Mouse (Mus musculus): Measurements from ENCODE around the gene Fsd1. TPM values are rescaled to one million over a fixed set of nuclear protein-coding genes. Genes with fewer than 3 reads are reported as not detected.

Fsd1 gene
- total and polyA plus RNA-seq, 3 experiments = 0.21 TPM; not detected in 2

DNA sequence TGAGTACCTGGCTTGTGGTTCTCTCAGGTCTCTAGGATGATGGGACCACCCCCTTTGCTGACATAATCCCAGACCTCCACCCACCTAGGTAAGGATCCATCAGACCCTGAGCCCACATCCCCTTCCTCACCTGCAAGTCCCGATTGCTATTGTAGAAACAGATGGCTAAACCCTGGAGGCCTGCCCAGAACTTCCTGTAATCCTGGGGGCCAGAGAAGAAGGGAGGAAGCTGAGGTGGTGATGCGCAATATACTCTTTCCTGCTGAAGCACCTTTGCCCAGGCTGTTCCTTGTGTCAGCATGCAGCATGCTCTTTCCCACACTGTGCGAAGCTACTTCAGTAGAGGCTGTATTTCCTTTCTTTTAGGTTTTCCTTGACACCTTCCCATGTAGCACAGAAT lies 16.7 kb downstream of the Fsd1 start:
- dilution Hi-C loops (cut with MboI; ENCODE audit: extremely low pct_ligation_motif_present, extremely low pct_unique_long_range_greater_than_20kb, low sequenced_read_pairs) (no loop called here), in situ Hi-C loops (cut with MboI; ENCODE audit: low pct_ligation_motif_present, low pct_unique_long_range_greater_than_20kb, low sequenced_read_pairs) (no loop called here)
- Histone ChIP-seq H3K9me3 (replicated peaks; ENCODE audit: low read length) (peaks cover 3% of the 10 kb centered on the region), H3K9ac (ENCODE audit: insufficient read depth, low read depth) (no peak overlapping the region), H3K36me3 (replicated peaks in 1 of 2; ENCODE audit: control insufficient read depth in 1 of 2, insufficient read depth in 1 of 2, low read length in 1 of 2) (no peaks in the 10 kb centered on the region), H3K27ac (ENCODE audit: insufficient read depth, low read depth) (no peak overlapping the region), H3K79me2 (replicated peaks; ENCODE audit: control insufficient read depth, extremely low read depth, insufficient read depth, poor library complexity, severe bottlenecking) (no peaks in the 10 kb centered on the region), H3K4me2 (ENCODE audit: insufficient read depth, low read depth, poor library complexity, severe bottlenecking) (no peak overlapping the region), H3K4me3 (replicated peaks in 1 of 3; ENCODE audit: low read depth in 2 of 3, low read length in 2 of 3, poor library complexity in 1 of 3) (no peak overlapping the region), H3K4me1 (ENCODE audit: control insufficient read depth in 1 of 2, insufficient read depth in 2 of 2) (peaks cover 3 to 13% of the 10 kb centered on the region in 2 experiments), H3K27me3 (replicated peaks) (peaks cover 5% of the 10 kb centered on the region)
- no peak for DNase-seq (ENCODE audit: extremely low read depth)
- TF ChIP-seq ETS1 (conservative IDR thresholded peaks at IDR 0.05; ENCODE audit: low read depth, low read length) = no peak
- no peak for TF ChIP-seq ZKSCAN1 (IDR thresholded peaks at IDR 0.05; ENCODE audit: borderline replicate concordance, low read depth, low read length)
- TF ChIP-seq IRF4 (IDR thresholded peaks at IDR 0.05; ENCODE audit: low read depth, low read length) = no peak
- TF ChIP-seq E2F4 (IDR thresholded peaks at IDR 0.05; ENCODE audit: insufficient replicate concordance, low read depth, low read length) = no peak
- no peak for TF ChIP-seq CHD2 (IDR thresholded peaks at IDR 0.05; ENCODE audit: low read length)
- TF ChIP-seq MEF2A (IDR thresholded peaks at IDR 0.05; ENCODE audit: borderline replicate concordance, low read depth, low read length) = no peak
- no peak for TF ChIP-seq MYC (IDR thresholded peaks at IDR 0.05; ENCODE audit: low read depth, low read length)
- no peak for TF ChIP-seq RCOR1 (conservative IDR thresholded peaks at IDR 0.05; ENCODE audit: low read depth, low read length)
- TF ChIP-seq SMC3 (IDR thresholded peaks at IDR 0.05; ENCODE audit: low read depth, low read length) = no peak
- TF ChIP-seq ELF1 (IDR thresholded peaks at IDR 0.05; ENCODE audit: low read depth, low read length) = no peak
- no peak for TF ChIP-seq TCF12 (IDR thresholded peaks at IDR 0.05; ENCODE audit: low read depth, low read length)
- no peak for TF ChIP-seq NRF1 (IDR thresholded peaks at IDR 0.05; ENCODE audit: low read depth, low read length)
- no peak for TF ChIP-seq CTCF (conservative IDR thresholded peaks at IDR 0.05 in 1 of 2, IDR thresholded peaks at IDR 0.05 in 1 of 2; ENCODE audit: low read depth in 2 of 2, low read length in 2 of 2)
- no peak for TF ChIP-seq ZNF384 (IDR thresholded peaks at IDR 0.05; ENCODE audit: low read depth, low read length)
- no peak for TF ChIP-seq NELFE (IDR thresholded peaks at IDR 0.05; ENCODE audit: low read depth, low read length)
- TF ChIP-seq USF2 (conservative IDR thresholded peaks at IDR 0.05; ENCODE audit: low read depth, low read length) = no peak
- no peak for TF ChIP-seq UBTF (IDR thresholded peaks at IDR 0.05; ENCODE audit: low read depth, low read length)
- no peak for TF ChIP-seq USF1 (IDR thresholded peaks at IDR 0.05; ENCODE audit: low read depth, low read length)
- no peak for TF ChIP-seq MAZ (IDR thresholded peaks at IDR 0.05; ENCODE audit: low read depth, low read length)

DNA sequence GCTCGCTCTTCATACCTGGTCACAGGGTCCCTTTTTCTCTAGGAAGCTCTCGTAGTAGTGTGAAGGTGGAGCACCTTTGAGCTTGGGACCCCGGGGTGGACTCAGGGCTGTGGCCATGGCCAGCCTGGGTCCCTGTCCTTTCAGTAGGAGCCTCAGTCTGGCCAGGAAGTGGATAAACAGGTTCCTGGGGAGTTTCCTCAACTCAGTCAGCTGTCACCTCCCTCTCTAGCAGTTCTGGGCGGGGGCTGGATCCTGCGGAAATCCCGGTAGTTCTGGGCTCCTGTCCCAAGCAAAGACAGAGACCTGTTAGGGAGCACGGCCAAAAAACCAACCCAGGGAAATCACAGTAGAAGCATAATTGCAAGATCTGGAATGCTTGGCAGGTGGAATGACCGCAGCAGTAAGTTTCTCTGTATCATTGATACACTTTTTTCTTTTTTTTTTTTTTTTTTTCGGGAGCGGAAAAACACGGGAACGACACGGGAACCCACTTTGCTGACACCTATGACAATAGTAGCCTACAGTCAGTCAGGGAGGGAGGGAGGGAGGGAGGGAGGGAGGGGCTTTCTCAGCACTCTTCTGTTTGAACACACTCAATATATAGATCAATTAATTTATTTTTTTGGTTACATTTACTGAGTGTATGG lies 19.2 kb downstream of the Fsd1 start, which contains the start of the genes Stap2 and Mpnd:
Stap2 (minus strand) TSS at position 170 of the 647 bp plus-strand sequence.
Mpnd (plus strand) TSS at position 297 of the 647 bp plus-strand sequence.
- peak; percentile 94 for DNase-seq (ENCODE audit: extremely low read depth)
- Histone ChIP-seq H3K9ac (ENCODE audit: insufficient read depth, low read depth) (peak within 1 kb of the TSS; percentile 57), H3K4me3 (replicated peaks in 1 of 3; ENCODE audit: low read depth in 2 of 3, low read length in 2 of 3, poor library complexity in 1 of 3) (peak within 1 kb of the TSS in 2 of 3 experiments; percentile 45 to 50), H3K27ac (ENCODE audit: insufficient read depth, low read depth) (no peak within 1 kb of the TSS), H3K9me3 (replicated peaks; ENCODE audit: low read length) (peaks cover 3% of the 10 kb centered on the region), H3K4me2 (ENCODE audit: insufficient read depth, low read depth, poor library complexity, severe bottlenecking) (peak within 1 kb of the TSS; percentile 61), H3K27me3 (replicated peaks) (peaks cover 4% of the 10 kb centered on the region), H3K4me1 (ENCODE audit: control insufficient read depth in 1 of 2, insufficient read depth in 2 of 2) (peaks cover 8 to 23% of the 10 kb centered on the region in 2 experiments), H3K36me3 (replicated peaks in 1 of 2; ENCODE audit: control insufficient read depth in 1 of 2, insufficient read depth in 1 of 2, low read length in 1 of 2) (peaks cover 0 to 2% of the 10 kb centered on the region in 2 experiments), H3K79me2 (replicated peaks; ENCODE audit: control insufficient read depth, extremely low read depth, insufficient read depth, poor library complexity, severe bottlenecking) (peaks cover 5% of the 10 kb centered on the region; the same call in 1 of the 2 replicates)
- dilution Hi-C loops (cut with MboI; ENCODE audit: extremely low pct_ligation_motif_present, extremely low pct_unique_long_range_greater_than_20kb, low sequenced_read_pairs) (no loop called here), in situ Hi-C loops (cut with MboI; ENCODE audit: low pct_ligation_motif_present, low pct_unique_long_range_greater_than_20kb, low sequenced_read_pairs) (loop anchor here (5.0 kb wide), 1 partner anchor 33 kb away; the partner anchor contains the start of gene Shd)
- TF ChIP-seq MYC (IDR thresholded peaks at IDR 0.05; ENCODE audit: low read depth, low read length) (no peak), MAFK (IDR thresholded peaks at IDR 0.05; ENCODE audit: insufficient replicate concordance, low read length) (no peak), POLR2AphosphoS2 (IDR thresholded peaks at IDR 0.05; ENCODE audit: low read depth, low read length) (no peak), RAD21 (IDR thresholded peaks at IDR 0.05; ENCODE audit: low read depth, low read length) (no peak), SMC3 (IDR thresholded peaks at IDR 0.05; ENCODE audit: low read depth, low read length) (no peak), CTCF (conservative IDR thresholded peaks at IDR 0.05 in 1 of 2, IDR thresholded peaks at IDR 0.05 in 1 of 2; ENCODE audit: low read depth in 2 of 2, low read length in 2 of 2) (no peak), E2F4 (IDR thresholded peaks at IDR 0.05; ENCODE audit: insufficient replicate concordance, low read depth, low read length) (no peak), ELF1 (IDR thresholded peaks at IDR 0.05; ENCODE audit: low read depth, low read length) (peak; percentile 21; the same call in 1 of the 2 replicates)

Measured in CH12.LX (cell line).